ENCODE assay signal across 11 mouse cellular contexts in genomic region chr8:34731096-34731999, GRCm38 (mm10).
DNase-seq lines count a peak whose midpoint lies in the region; ATAC-seq and TF ChIP-seq lines count a peak whose summit lies in the region.
"Had no signal": no experiment of that assay in that cellular context is flagged by ENCODE, and none has a peak within 500 bp of the region (broad histone marks: within the 10 kb centered on the region; RNA-seq: fewer than 3 reads in every experiment).

No protein-coding gene starts in this region.

- WGBS in heart, embryonic 16.5 days = 14% methylated on average over 12 of the region's 12 CpGs
- WGBS in hindbrain, embryonic 12.5 days = 22% methylated on average over 12 of the region's 12 CpGs
- 32% methylated on average over 12 of the region's 12 CpGs for WGBS in neural tube, embryonic 12.5 days
- WGBS in liver, postnatal 0 days (ENCODE audit: insufficient replicate concordance) = 28% methylated on average over 12 of the region's 12 CpGs

- no peak for TF ChIP-seq CTCF in liver, postnatal 0 days (IDR thresholded peaks at IDR 0.05; ENCODE audit: low read depth)

- H3K4me1 ChIP-seq in heart, embryonic 16.5 days (ENCODE audit: control insufficient read depth, insufficient read depth, low read length) = no peaks in the 10 kb centered on the region
- peaks cover 13% of the 10 kb centered on the region; the same call in 1 of the 2 replicates for H3K4me1 ChIP-seq in hindbrain, embryonic 12.5 days
- peaks cover 11% of the 10 kb centered on the region; the same call in 1 of the 2 replicates for H3K4me1 ChIP-seq in neural tube, embryonic 12.5 days
- H3K4me1 ChIP-seq in liver, postnatal 0 days (ENCODE audit: insufficient read depth) = no peaks in the 10 kb centered on the region

- H3K4me2 ChIP-seq in heart, embryonic 16.5 days (ENCODE audit: low read depth, low read length) = peak overlapping the region; percentile 20; the same call in 1 of the 2 replicates
- H3K4me2 ChIP-seq in hindbrain, embryonic 12.5 days (replicated peaks) = peak overlapping the region; percentile 34; the same call in 1 of the 2 replicates
- peak overlapping the region; percentile 36; the same call in 1 of the 2 replicates for H3K4me2 ChIP-seq in neural tube, embryonic 12.5 days (replicated peaks)
- H3K4me2 ChIP-seq in liver, postnatal 0 days (ENCODE audit: low read depth, low read length) = no peak overlapping the region

- no peaks in the 10 kb centered on the region for H3K9me3 ChIP-seq in heart, embryonic 16.5 days (replicated peaks; ENCODE audit: control insufficient read depth, low read length)
- no peaks in the 10 kb centered on the region for H3K9me3 ChIP-seq in hindbrain, embryonic 12.5 days (replicated peaks)
- no peaks in the 10 kb centered on the region for H3K9me3 ChIP-seq in neural tube, embryonic 12.5 days
- H3K9me3 ChIP-seq in liver, postnatal 0 days (ENCODE audit: low read length) = no peaks in the 10 kb centered on the region

- H3K9ac ChIP-seq in heart, embryonic 16.5 days (ENCODE audit: low read length) = no peak overlapping the region
- H3K9ac ChIP-seq in hindbrain, embryonic 12.5 days = no peak overlapping the region
- H3K9ac ChIP-seq in neural tube, embryonic 12.5 days = no peak overlapping the region
- no peak overlapping the region for H3K9ac ChIP-seq in liver, postnatal 0 days (replicated peaks)
- H3K9ac ChIP-seq: liver, embryonic 14.5 days had no signal

- no peak for TF ChIP-seq EP300 in liver, postnatal 0 days (IDR thresholded peaks at IDR 0.05; ENCODE audit: low read depth)

- intact Hi-C loops in heart, postnatal 10 days (cut with DNase I) = no loop called here

- no peak overlapping the region for H3K4me3 ChIP-seq in heart, embryonic 16.5 days (ENCODE audit: low read length)
- no peak overlapping the region for H3K4me3 ChIP-seq in hindbrain, embryonic 12.5 days
- no peak overlapping the region for H3K4me3 ChIP-seq in neural tube, embryonic 12.5 days
- no peak overlapping the region for H3K4me3 ChIP-seq in liver, postnatal 0 days (ENCODE audit: low read depth, low read length)

- H3K36me3 ChIP-seq in heart, embryonic 16.5 days (ENCODE audit: control insufficient read depth, insufficient read depth) = no peaks in the 10 kb centered on the region
- no peaks in the 10 kb centered on the region for H3K36me3 ChIP-seq in hindbrain, embryonic 12.5 days
- H3K36me3 ChIP-seq in neural tube, embryonic 12.5 days = no peaks in the 10 kb centered on the region
- no peaks in the 10 kb centered on the region for H3K36me3 ChIP-seq in liver, postnatal 0 days (replicated peaks; ENCODE audit: insufficient read depth, low read length)

- ATAC-seq in heart, embryonic 16.5 days (replicated peaks; ENCODE audit: extremely low read depth, insufficient read depth, low FRiP score) = no peak
- ATAC-seq in hindbrain, embryonic 12.5 days (ENCODE audit: low FRiP score) = peak; percentile 61; the same call in 1 of the 2 replicates
- peak; percentile 50; the same call in 1 of the 2 replicates for ATAC-seq in neural tube, embryonic 12.5 days (ENCODE audit: low FRiP score, low read depth)
- no peak for ATAC-seq in liver, postnatal 0 days
- no peak for ATAC-seq in megakaryocyte progenitor cell, adult 5-6 weeks (replicated peaks; ENCODE audit: poor library complexity)
- ATAC-seq in megakaryocyte, adult 5-6 weeks (ENCODE audit: poor library complexity, severe bottlenecking) = no peak

- no peak overlapping the region for H3K27ac ChIP-seq in heart, embryonic 16.5 days (ENCODE audit: low read length)
- no peak overlapping the region for H3K27ac ChIP-seq in hindbrain, embryonic 12.5 days
- H3K27ac ChIP-seq in neural tube, embryonic 12.5 days = no peak overlapping the region
- no peak overlapping the region for H3K27ac ChIP-seq in liver, postnatal 0 days (ENCODE audit: low read depth)
- H3K27ac ChIP-seq: liver, embryonic 14.5 days had no signal

- no peak for DNase-seq in heart, postnatal 10 days
- DNase-seq in cerebellum, adult 8-10 months = peak; percentile 22
- no peak for DNase-seq in liver, postnatal 0 days
- DNase-seq: heart, postnatal 36 days; thymus, adult 2 months had no signal

- H3K27me3 ChIP-seq in heart, embryonic 16.5 days (ENCODE audit: control insufficient read depth, insufficient read depth, low read length) = 0 out of 2 replicates have a peak, but pooled peaks cover 2% of the 10 kb centered on the region
- H3K27me3 ChIP-seq in hindbrain, embryonic 12.5 days = no peaks in the 10 kb centered on the region
- H3K27me3 ChIP-seq in neural tube, embryonic 12.5 days (replicated peaks) = no peaks in the 10 kb centered on the region
- H3K27me3 ChIP-seq in liver, postnatal 0 days (ENCODE audit: insufficient read depth, low read length) = 0 out of 2 replicates have a peak, but pooled peaks cover 3% of the 10 kb centered on the region

Comparison
In these comparisons a context has a peak if more than half of its experiments do, and no peak if none do; other contexts are left out.
1. ATAC-seq: peak in hindbrain, embryonic 12.5 days (single experiment) and neural tube, embryonic 12.5 days (single experiment); none in heart, embryonic 16.5 days (single experiment), liver, postnatal 0 days (single experiment), megakaryocyte progenitor cell, adult 5-6 weeks (single experiment) and megakaryocyte, adult 5-6 weeks (single experiment).